Mouse (Mus musculus): Measurements from ENCODE around the gene Cdc42. TPM values are rescaled to one million over a fixed set of nuclear protein-coding genes. Genes with fewer than 3 reads are reported as not detected.
A peak's percentile ranks its signal among the peaks of the same experiment; 100 is the strongest.

Cdc42 gene
- total RNA-seq, 2 experiments from 2014 or later, result 446 to 465 TPM

- no peak for DNase-seq (ENCODE audit: low spot score in 2 of 2)
Observed at GRCm38 (mm10) chr4:137371596-137372523, 14.3 kb upstream of the Cdc42 start.

- DNase-seq (ENCODE audit: low spot score in 2 of 2), result no peak
Observed at GRCm38 (mm10) chr4:137369954-137370750, 12.6 kb upstream of the Cdc42 start.

GRCm38 (mm10) chr4:137368198-137368597, 10.7 kb upstream of the Cdc42 start:
- no peak for DNase-seq (ENCODE audit: low spot score in 2 of 2)

- no peak for DNase-seq (ENCODE audit: low spot score in 2 of 2)
Observed at GRCm38 (mm10) chr4:137367275-137368088, 10.0 kb upstream of the Cdc42 start.

GRCm38 (mm10) chr4:137366097-137366496, 8.6 kb upstream of the Cdc42 start:
- DNase-seq (ENCODE audit: low spot score in 2 of 2), result no peak

- no peak for DNase-seq (ENCODE audit: low spot score in 2 of 2)
Observed at GRCm38 (mm10) chr4:137365356-137366062, 8.0 kb upstream of the Cdc42 start.

GRCm38 (mm10) chr4:137364826-137365225, 7.3 kb upstream of the Cdc42 start:
- DNase-seq (ENCODE audit: low spot score in 2 of 2), result no peak

- no peak for DNase-seq (ENCODE audit: low spot score in 2 of 2)
Observed at GRCm38 (mm10) chr4:137360996-137361395, 3.5 kb upstream of the Cdc42 start.

GRCm38 (mm10) chr4:137358291-137359002, 927 bp upstream of the Cdc42 start:
- DNase-seq (ENCODE audit: low spot score in 2 of 2), result no peak

- DNase-seq (ENCODE audit: low spot score in 2 of 2), result peak; percentile 61 to 70
Observed at GRCm38 (mm10) chr4:137356674-137357510, 628 bp downstream of the Cdc42 start.

GRCm38 (mm10) chr4:137350627-137351026, 6.9 kb downstream of the Cdc42 start:
- DNase-seq (ENCODE audit: low spot score in 2 of 2), result no peak

GRCm38 (mm10) chr4:137345790-137346189, 11.7 kb downstream of the Cdc42 start:
- no peak for DNase-seq (ENCODE audit: low spot score in 2 of 2)

- no peak for DNase-seq (ENCODE audit: low spot score in 2 of 2)
Observed at GRCm38 (mm10) chr4:137345112-137345511, 12.4 kb downstream of the Cdc42 start.

- no peak for DNase-seq (ENCODE audit: low spot score in 2 of 2)
Observed at GRCm38 (mm10) chr4:137342816-137343215, 14.7 kb downstream of the Cdc42 start.

- DNase-seq (ENCODE audit: low spot score in 2 of 2), result no peak
Observed at GRCm38 (mm10) chr4:137339415-137339814, 18.1 kb downstream of the Cdc42 start.

- DNase-seq (ENCODE audit: low spot score in 2 of 2), result no peak
Observed at GRCm38 (mm10) chr4:137336468-137336867, 21.1 kb downstream of the Cdc42 start.

GRCm38 (mm10) chr4:137332051-137332450, 25.5 kb downstream of the Cdc42 start:
- no peak for DNase-seq (ENCODE audit: low spot score in 2 of 2)

- DNase-seq (ENCODE audit: low spot score in 2 of 2), result no peak
Observed at GRCm38 (mm10) chr4:137326494-137326893, 31.0 kb downstream of the Cdc42 start.

- DNase-seq (ENCODE audit: low spot score in 2 of 2), result no peak
Observed at GRCm38 (mm10) chr4:137324926-137325325, 32.6 kb downstream of the Cdc42 start.
